Mouse (Mus musculus): Measurements from ENCODE around the gene Aven.

Gene Aven

GRCm38 (mm10) chr2:112490483-112491196 lies 2.1 kb upstream of the Aven start:
- no peak for DNase-seq

DNA sequence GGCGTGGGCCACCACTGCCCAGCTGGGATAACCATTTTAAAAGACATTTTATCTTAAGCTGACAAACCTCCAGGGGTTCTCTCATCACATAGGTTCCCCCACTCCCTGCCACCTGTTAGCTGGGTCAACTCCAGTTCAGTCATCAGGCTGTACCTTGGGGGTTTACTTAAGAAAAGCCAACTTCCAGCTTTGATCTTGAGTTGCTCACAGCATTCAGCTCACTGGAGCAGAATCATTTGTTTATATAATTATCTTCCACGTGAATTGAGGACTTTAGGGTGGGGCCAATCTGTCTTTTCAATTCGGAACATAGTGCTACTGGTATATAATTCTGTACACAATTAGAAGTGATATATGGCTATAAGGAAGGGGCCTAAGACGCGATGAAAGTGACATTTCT lies 1.1 kb upstream of the Aven start:
- no peak for DNase-seq

GRCm38 (mm10) chr2:112492431-112492855 lies 321 bp upstream of the Aven start:
- no peak for DNase-seq

DNA sequence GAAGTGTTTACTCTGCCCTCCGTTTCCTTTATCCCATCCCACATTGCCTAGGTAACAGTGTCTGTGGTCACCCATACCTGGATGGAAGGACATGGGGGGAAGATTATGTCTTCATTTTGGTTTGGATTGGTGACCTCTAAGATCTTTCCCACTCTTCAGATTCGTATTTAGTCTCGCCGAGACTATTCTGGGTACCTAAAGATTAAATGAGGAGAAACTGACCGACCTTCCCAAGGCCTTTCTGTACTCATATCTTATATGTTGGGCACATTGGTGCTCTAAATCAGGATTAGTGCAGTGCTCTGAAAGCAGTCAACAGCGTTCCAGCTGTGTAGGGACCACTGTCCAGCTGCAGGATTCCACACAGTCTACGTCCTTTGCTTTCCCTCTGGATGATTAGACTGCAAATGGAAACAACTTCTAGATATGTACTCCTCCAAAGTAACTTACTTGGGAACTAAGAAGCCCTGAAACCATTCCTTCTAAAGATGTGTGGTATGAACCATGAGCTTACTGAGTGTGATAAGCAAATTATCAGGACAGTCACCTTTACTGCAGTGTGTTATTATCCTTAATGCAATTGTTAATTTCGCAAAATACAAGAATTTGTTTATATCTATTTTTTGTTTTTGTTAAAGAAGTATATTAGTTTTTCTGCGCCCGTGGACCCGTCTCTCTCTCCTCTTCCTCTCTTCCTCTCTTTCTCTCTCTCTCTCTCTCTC lies 936 bp downstream of the Aven start:
- no peak for DNase-seq

- DNase-seq = peak; percentile 23
Observed at GRCm38 (mm10) chr2:112497851-112498250, 5.1 kb downstream of the Aven start.

DNA sequence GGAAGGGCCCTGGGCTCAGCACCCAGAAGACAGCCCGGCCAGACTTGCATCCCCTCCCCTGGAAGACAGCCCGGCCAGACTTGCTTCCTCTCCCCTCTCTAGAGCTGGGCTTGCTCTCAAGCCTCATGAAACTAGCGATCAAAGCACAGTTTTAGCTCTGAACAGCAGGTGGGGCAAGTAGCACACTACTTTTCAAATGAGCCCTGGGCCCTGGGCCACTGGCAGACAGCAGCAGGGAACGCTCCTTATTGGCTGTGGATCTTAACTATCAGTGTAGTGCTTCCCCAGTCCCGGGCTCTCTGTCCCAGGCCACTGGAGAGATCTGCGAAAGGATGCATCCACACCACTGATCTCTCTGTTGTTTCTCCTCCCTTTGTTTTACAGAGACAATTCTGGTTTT lies 8.4 kb downstream of the Aven start:
- DNase-seq = peak; percentile 66

- DNase-seq = no peak
Observed at GRCm38 (mm10) chr2:112503978-112504377, 11.2 kb downstream of the Aven start.

- DNase-seq = no peak
Observed at GRCm38 (mm10) chr2:112506841-112507435, 14.2 kb downstream of the Aven start.

- no peak for DNase-seq
Observed at GRCm38 (mm10) chr2:112507444-112507843, 14.7 kb downstream of the Aven start.

DNA sequence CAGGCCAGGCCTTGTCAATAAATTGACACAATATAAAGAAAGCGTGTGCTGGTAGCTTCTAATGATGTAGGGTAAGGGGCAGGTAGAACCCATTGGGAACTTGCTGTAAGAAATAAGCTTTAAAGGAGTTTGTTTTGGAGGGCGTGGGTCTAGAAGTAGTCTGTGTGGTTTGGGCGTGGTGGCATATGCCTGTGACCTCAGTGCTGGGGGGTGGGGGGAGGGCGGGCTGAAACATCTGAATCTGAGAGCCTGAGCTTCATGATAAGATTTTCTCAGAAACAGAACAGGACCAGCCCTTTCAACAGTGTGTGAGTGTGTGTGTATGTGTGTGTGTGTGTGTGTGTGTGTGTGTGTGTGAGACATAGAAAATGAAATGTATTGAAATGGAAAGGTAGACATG lies 17.4 kb downstream of the Aven start:
- no peak for DNase-seq

DNA sequence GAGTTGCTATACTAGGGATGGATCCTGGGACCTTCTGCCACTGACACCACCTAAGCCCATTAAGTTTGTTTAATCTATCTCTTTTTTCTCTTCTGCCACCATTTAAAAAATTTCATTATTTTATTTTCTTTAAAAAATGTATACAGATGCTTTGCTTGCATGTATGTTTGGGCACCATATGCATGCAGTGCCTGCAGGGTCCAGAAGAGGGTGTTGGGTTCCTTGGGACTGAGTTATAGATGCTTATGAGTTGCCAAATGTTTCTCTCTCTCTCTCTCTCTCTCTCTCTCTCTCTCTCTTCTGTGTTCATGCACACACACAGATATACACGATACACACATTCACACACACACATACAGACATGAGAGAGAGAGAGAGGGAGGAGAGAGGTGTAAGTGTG lies 20.3 kb downstream of the Aven start:
- DNase-seq = no peak

DNA sequence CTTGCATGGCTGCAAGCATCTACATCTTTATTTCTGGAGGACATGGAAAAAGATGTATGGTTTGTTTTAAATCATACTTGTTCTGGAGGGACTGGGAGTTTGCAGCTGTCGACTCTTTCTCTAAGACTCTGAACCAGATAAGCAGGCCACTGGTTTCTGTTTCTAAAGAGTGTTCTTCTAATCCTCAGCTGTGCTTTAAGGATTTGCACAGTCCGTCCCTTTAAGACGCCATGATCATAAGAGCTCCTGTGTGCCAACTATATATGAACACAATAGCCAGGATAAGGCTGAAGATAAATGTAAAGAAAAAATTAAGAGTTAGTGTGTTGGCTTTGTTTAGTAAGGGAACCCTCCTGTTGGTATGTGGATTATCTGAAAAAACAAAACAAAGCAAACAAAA lies 24.0 kb downstream of the Aven start:
- DNase-seq = no peak

- DNase-seq = no peak
Observed at GRCm38 (mm10) chr2:112517218-112517617, 24.5 kb downstream of the Aven start.

- DNase-seq = no peak
Observed at GRCm38 (mm10) chr2:112518541-112518940, 25.8 kb downstream of the Aven start.

DNA sequence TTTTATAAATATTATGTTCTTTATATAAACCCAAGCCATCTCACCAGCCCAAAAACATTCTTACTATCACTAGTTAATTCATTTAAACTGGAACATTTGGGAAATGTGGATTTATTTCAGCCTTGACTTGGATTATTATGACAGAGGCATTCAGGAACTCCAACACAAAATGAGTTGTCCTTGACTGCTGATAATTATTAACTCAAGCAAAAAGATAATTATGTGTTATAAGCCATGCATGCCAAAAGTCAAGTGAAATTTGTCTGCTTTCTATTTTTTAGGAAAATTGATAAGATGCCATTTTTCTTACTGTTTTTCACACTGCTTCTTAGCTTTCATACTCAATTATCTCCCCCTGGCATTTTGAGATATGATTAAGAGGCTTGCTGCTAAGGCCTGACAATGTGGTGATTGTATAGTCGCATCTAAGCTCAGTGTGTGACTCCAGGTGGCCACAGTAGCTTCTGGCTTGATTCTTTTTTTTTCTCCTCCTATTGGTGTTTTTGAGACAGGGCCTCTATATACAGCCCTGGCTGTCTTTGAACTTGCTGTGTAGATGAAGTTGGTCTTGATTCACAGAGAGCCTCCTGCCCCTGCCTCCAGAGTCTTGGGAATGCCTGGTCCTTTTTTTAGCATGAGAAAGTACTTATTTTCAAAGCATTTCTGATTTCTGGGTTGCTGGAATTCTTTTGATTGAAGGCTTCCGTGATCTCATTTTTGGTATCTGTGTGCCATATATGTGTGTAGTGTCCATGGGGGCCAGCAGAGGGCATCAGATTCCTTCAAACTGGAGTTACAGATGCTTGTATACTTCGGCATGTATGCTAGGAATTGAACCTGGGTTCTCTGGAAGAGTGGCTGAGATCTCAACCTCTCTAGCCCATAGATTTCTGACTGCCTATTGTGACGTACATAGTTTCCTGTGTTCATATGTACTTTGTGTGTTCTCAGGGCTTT lies 28.0 kb downstream of the Aven start:
- DNase-seq = no peak

- DNase-seq = no peak
Observed at GRCm38 (mm10) chr2:112526933-112527332, 34.2 kb downstream of the Aven start.

- no peak for DNase-seq
Observed at GRCm38 (mm10) chr2:112532812-112533496, 40.2 kb downstream of the Aven start.

DNA sequence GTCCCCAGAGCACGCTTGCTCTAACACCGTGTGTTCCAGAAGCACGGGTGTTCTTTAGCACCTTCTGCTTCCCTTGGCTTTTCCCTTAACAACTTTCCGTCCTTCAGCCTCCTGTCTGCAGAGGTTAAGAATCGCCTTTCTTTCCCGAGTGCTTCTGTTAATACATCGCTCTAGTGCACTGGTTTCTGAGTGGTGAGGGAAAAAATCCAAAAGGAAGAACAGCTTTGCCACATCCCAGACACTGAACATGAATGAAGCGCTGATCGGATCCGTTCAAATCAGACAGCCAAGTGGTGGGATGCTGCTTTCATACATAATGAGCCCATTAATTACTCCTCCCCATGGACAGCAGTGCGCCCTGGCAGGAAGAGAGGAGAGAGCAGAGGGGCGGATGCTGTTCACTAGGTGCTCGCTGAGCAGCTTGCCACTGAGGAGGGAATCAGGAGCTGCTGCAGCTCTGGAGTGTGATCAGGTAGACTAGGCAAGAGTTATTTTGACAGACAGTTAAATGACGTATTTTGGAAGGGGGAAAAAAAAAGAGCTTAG lies 42.0 kb downstream of the Aven start:
- DNase-seq = no peak

DNA sequence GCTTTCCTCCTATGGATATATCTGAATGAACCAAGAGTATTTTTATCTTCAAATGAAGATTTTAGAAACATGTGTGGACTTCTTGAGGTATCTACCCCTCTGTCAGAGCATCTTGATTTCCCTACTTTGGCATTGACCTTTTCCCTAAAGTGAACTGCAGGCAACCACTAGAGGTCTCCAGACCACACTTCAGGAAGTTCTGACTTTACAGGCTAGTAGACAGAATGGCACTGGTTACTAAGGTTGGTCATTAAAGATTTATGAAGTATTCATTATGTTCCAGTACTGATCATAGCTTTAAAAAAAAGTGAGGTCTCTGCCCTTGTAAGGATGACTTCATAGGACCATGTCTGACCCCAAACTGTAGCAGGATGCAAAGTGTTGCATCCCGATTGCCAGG lies 46.0 kb downstream of the Aven start:
- DNase-seq = no peak

GRCm38 (mm10) chr2:112541695-112542285 lies 49.0 kb downstream of the Aven start:
- no peak for DNase-seq

DNA sequence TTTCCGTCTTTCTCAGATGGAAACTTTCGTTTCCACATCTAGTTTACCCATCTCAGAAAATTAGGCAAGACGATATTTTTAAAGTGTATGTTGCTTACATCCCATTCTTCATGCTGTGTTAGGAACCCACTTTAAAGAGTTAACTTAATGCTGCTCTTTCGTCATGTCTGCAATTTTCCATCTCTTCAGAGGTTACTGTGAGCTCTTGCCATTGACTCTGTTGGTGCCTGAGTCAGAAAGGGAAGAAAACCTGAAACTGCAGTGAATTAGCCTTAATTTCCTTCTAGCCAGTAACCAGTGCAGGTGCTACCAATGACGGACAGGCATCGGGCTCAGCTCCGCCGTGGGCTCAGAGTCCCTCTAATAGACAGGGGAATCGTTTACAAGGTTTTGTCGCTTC lies 63.8 kb downstream of the Aven start:
- no peak for DNase-seq

DNA sequence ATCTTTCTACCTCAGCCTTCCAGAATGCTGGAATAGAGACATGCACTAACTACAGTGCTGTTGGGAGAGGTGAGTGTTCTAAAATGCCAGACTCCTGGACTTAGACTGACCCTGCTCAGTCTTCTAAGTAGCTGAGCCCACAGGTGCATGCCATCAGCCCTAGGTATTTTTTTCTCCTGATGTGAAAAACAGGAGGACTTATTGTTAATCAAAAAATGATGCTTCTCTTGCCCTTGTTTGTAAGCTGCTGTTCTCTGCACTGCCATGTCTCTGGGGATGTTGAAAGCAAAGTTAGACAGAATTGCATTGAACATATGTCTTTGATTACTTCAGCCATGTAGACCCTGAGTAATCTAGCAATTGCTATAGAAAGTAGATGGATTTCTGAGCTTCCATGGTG lies 64.7 kb downstream of the Aven start:
- no peak for DNase-seq

Data from kidney, adult 18-20 months (tissue).